Mouse (Mus musculus): ENCODE results near the gene Slc17a1.

Gene Slc17a1

DNA sequence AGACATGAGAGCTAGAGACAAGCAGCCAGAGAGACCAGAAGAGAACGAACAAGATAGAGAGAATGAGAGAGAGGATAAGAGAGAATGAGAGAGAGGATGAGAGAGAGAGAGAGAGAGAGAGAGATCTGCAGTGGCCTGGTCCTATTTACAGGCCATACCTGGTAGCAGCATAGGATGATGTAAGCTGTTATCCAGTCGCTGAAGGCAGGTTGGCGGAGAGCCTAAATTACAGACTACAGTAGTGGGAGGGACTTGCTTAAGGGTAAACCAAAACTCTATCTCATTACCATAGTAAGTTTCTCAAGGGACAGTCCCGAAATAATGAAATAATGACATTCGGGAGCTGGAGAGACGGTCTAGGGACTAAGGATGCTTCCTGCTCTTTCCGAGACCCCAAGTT is at the start of gene Slc17a1:
Gene Slc17a1, plus strand, starts transcription at position 346 of the 400 bp plus-strand sequence.
- DNase-seq: peak; percentile 29

DNA sequence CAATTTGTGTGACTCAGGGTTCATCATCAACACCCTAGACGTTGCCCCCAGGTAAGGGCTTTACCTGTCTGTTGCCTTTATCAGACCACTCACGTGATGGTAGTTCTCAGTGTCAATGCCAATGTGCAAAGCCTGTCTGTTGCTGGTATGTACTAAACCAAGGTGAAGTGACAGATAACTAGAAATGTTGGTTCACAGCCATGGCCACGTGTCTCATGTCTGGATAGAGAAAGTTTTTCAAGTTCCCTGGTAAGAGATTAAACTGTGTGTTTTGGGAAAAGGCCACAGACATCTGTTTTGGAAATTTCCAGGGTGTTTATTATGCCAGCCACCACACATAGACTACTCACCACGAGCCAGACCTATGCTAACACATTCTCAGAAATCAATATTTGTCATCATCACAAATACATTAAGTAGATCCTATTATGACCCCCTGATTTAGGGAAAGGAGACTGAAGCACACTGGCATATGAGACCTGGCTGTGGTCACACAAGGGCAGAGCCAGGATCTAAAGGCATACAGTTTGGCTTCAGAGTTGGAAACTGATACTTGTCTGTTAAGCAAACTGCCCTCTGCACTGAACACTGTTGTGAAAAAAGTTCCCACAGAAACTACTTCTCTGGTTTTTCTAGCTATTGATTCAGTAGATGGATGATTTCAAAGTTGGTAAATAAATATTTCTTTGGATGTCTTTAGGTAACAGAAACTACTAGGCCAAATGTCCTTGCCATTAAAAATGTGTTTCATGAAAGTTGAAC is 47.2 kb upstream of the Slc17a1 start:
- DNase-seq: no peak

DNA sequence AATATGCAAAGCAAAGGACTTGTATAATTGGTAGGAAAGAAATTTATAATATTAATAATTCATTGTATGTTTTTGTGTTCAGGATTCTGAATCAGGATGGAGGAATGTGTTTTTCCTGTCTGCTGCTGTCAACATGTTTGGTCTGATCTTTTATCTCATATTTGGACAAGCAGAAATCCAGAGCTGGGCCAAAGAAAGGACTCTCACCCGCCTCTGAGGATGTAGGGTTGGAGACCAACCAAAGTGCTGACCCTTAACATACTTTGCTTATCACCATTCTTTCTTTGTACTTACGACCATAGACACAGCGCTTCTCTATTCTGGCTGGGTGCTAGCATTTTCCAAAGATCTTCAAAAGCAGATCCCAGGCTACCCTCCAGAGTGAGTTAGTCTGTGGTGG is 45.3 kb upstream of the Slc17a1 start:
- no peak for DNase-seq

DNA sequence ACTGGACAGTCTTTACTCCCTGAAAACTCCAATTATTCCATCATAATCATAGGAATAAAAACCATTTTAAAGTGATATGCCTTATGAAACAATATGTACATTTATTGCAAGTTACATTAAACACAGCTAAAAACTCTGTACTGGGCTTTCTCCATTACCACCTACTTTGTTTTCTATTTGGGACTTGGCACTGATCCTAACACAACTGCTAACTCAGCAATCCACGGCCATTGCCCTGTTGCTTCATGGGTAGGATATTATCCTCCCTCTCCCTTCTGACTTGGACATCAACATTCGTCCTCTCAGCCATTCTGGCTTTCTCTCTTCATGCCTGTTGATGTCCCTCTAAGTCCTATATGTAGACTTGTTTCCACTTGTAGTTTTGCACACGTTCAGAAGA is 40.9 kb upstream of the Slc17a1 start:
- no peak for DNase-seq

DNA sequence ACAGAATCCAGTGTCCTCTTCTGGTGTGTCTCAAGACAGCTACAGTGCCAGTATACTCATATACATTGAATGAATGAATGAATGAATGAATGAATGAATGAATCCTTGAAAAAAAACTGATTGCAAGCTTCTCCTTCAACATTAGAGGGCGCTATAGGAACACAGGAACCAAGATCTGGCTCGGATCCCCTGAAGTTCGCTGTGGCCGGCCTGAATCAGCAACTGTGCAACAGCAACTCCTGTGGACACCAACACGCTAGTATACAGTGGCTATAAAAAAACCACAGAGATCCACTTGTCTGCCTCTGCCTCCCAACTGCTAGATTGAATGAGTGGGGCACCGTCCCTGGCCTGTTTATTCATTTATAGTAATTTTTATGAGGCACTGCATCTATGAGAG is 34.5 kb upstream of the Slc17a1 start:
- peak; percentile 63 for DNase-seq

DNA sequence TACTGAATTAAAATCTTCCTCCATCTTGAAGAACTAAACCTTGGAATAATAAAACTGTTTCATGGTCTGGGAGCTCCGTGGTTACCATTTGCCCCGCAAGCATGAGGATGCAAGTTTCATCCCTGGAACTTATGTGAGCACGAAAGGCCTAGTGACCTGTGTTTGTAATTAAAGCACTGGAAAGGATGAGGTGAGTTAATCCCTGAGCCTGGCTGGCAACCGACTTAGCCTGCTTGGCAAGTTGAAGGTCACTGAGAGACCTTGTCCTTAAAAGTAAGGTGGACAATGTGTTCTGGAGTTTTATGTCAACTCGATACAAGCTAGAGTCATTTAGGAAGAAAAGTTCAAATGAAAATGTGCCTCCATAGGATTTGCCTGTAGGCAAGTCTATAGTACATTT is 32.7 kb upstream of the Slc17a1 start:
- no peak for DNase-seq

DNA sequence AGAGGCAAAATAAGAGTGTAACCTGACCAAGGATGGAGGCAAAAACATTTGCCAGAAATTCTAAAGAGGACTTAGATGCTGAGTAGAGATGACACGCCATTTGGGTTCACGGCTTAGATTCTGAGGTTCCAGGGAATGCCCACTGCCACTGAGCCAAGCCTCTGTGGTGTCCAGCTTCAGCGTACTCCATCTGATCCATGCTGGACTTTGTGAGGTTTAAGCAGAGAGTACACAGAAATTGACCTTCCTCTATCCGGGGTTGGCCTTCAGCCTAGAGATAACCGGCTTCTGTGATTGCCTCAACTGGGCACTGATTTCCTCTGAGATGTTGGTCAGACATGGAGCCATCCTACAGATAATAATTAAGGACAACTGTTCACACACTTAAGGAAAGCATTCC is 30.9 kb upstream of the Slc17a1 start:
- no peak for DNase-seq

DNA sequence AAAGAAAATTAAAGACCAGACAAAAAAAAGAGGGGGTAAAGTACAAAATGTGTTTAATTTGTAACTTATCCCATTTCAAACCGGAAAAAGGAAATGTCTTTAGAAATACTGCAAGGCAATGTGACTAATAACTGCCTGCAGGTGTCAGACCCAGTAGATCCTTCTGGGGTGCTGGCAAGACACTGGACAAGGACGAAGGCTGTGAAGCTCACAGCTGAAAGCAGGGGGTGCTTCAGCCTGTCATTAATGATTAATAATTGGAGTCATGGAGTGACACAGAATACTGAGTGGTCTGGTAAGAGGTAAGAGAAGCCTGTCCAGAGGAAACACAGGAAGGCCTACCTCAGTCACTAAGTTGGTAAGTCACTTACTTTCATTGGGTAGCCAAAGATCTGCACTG is 28.2 kb upstream of the Slc17a1 start, which contains the start of gene Slc17a3:
Gene Slc17a3, plus strand, starts transcription at position 127 of the 400 bp plus-strand sequence.
- peak; percentile 57 for DNase-seq

DNA sequence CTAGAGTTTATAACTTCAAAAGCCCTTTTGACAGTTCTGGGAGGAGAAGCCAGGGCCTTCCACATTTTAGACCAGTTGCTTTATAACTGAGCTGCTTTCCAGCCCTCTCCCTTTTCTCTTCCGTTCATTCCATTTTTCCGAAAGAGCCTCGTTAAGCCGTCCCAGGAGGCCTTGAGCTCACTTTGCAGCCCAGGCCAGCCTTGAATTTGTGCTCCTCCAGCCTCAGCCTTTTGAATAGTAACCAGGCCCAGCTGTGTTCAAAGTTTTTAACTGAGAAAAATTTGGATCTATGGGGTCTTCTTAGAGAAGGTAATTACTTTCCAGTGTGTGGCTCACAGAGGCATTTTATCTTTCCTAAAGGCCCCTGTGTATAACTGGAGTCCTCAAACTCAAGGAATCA is 21.7 kb upstream of the Slc17a1 start:
- DNase-seq: no peak

DNA sequence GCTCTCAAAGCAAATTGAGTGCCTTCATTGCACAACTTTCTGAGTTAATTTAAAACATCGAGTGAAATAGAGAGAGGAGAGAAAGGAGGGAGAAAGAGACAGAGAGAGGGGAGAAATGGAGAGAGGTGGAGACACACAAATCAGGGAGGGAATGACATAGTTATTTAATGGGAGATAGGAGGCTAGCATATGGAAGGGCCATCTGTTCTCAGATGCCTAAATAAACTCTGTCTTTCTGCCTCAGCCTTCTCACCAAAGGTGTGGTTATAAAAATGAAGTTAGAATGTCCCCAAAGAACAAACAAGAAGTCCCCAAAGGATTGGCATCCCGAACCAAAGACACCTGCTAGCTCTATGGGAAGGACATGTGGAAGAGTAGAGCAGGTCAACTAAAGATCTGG is 18.3 kb upstream of the Slc17a1 start:
- DNase-seq: no peak

DNA sequence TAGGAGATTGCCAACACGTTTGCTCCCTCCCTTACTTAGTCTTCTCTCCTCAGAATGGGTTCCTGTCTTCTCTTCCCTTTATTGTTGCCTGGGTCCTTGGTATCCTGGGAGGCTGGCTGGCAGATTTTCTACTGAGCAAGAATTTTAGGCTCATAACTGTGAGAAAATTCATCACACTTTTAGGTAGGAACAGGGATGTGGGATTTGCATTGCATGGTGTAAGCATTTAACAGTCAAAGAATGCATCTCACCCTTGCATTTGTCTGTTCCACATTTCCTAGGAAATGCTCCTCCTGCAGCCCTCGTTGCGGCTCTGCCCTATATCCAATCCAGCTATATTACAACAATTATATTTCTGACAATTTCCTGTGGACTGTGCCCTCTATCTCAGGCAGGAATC is 11.1 kb upstream of the Slc17a1 start:
- DNase-seq: no peak

DNA sequence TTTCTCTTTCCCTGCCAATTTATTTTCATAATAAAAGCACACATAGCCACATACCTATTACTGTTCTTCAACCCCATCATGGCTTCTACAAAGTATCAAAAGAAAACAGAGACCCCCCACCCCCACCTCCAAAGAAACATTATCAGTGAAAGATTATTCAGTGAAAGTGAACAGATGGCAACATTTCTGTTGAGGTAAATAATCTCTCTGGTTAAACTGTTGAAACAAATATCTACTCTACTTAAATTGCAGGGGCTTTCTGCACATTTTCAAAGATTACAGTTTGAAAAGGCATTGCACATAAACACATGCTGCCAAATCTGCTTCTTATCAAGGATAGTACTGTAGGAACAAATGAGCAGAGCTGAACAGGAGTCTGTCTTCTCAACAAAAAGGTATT is 5.7 kb upstream of the Slc17a1 start:
- DNase-seq: no peak

DNA sequence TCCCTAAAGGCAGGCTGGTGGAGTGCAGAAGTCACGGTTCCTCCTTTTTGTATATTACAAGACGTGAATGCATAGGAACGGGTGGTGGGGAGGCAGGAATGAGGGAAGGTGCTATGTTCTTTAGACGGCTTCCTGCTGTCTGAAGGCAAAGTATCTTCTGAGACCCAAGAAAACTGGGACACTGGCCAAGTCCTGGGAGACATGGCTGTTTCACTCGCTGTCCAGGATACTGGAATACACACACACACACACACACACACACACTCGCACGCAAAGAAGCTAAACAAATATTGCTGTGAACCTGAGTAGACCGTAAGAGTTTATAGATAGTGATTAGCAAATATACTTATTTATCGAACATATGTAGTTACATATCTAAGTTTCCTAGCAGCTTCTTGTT is 2.8 kb upstream of the Slc17a1 start:
- peak; percentile 47 for DNase-seq

DNA sequence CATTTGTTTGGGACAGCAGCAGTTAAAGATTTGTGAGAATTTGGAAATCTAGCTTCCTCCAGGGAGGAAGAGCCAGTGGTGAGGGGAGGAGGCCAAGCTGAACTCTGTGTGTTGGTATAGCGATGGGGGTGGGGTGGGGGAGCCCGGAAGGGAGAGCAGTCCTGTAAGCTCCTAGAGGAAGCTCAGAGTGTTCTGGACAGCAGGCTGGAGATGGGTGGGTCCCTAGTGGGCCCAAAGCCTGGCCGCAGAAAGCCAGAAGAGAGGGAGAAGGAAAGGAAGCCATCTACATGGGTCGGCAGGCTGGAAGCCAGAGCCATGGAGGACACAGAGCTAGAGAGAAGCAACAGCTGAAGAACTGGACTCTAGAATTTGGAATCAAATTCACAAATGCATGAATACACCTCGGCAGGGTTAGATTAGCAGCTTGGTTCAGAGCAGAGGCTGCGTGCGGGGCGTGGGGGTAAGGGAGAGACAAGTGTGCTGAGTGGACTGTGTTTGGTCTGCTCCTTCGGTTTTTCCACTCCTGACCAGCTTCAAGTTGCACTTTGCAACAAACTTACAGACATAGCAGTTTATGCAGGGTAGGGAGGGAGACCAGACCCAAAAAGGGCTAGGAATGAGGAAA is 1.4 kb upstream of the Slc17a1 start:
- DNase-seq: peak; percentile 24

DNA sequence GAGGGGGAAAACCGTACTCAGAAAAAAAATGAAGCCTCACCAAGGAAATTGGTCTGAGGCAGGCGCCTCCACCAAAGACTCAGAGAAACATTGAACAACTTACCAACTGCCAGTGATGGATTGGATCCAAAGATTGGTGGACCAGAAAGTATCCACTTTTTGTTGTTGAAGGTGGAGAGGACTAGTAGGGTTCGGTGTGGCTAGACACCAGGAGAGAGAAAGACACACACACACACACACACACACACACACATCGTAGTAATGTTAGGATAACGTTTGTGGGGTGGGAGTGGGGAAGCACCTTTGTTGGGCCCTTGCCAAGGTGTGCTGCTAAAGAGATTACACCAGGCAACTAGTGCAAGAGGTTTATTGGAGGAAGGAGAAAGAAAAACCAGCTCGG is 550 bp upstream of the Slc17a1 start:
- DNase-seq: peak; percentile 44

DNA sequence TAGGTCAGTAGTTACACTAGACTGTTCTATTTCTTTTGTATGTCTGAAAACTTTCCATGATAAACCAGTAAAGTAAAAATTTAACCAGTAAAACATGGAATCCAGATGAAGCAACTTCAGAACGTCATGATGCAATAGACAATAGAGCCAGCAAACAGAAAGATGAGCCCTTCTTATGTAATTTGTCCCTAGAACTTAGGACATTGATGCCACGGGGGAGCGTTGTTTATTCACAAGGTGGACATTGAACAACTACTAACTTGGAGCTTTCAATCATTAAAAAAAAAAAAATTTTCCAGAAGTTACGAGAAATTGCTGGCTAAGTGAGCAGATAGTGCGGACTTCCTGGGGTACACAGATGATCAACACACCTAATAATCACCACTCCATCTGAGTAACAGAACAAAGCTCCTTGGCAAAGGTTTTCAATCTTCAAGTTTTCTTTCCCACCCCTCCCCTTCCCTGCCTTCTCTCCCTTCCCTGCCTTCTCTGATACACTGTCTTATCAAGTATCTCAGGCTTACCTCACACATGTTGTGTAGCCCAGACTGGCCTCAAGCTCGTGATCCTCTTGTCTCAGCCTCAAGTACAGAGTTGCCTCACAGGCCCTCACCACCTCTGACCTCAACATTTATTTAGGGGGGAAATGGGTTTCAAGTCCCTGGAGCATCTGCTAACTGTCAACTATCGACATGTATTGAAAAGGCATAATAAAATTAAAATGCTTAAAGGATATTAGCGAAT is 1.4 kb downstream of the Slc17a1 start:
- DNase-seq: peak; percentile 49

DNA sequence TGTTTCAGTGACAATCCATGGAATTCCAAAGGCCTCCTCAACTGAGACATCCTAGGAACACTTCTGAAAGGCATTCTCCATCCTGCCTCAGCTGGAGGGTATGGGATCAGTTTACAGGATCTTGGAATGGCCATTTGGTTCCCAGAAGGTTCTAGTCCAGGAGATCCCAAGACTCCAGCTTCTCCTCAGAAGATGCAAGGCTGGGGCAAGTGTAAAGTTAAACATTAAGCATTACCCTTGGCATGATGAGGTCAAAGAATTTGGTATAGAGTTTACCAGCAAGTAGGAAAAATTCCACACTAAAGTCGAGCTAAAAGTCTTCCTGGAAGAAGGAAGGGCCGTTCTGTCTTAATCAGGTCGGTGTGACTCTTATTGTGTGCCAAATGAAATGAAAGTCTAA is 2.4 kb downstream of the Slc17a1 start:
- peak; percentile 53 for DNase-seq

DNA sequence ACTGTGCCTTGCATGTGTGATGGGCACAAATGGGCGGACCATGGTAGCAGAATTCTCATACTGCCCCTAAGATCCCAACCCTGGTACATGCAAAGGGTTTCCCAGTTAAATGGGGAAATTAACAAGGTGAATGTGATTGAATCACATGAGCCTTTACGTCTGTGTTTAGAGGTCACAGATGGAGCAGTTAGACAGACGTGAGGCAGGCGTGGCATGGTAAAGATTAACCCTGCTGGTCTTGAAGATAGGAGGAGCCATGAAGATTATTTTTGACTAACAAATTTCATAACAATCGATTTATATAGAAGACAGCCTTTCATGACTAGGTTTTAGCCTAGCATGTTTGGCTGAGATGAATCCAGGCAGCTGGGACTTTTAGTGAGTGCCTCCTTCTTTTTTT is 5.6 kb downstream of the Slc17a1 start:
- no peak for DNase-seq

DNA sequence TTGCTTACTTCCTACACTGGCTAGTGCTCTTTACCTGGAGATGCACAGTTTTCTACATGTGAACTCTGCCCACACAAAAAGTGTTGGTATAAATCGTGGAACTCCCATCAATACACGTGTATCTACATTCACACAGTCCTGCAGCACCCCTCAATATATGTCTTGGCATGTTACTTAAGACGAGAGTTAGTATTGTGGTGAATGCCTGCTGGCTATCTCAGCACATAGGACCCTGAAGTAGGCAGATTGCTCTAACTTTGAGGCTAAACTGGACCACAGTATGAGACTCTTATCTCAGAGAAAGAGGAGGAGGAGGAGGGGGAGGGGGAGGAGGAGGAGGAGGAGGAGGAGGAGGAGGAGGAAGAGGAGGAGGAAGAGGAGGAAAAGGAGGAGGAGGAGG is 11.6 kb downstream of the Slc17a1 start:
- DNase-seq: no peak

DNA sequence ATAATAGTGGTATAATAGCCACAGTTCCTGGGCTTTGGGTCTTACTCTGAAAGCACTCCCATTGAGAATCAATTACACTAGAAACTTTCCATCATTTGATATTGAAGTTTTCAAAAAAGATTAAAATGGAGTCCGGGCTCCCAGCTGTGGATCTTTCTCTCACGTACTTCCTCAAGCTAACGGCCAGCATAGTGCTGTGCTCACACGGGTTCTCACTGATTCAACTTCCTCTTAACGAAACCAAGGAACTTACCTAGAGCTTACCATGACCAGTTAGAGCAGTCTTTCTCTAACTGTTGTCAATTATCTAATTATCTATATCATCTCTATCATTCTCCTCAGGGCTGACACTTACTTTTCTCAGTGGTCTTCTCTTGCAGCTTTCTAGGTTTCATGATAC is 12.1 kb downstream of the Slc17a1 start:
- DNase-seq: no peak

DNA sequence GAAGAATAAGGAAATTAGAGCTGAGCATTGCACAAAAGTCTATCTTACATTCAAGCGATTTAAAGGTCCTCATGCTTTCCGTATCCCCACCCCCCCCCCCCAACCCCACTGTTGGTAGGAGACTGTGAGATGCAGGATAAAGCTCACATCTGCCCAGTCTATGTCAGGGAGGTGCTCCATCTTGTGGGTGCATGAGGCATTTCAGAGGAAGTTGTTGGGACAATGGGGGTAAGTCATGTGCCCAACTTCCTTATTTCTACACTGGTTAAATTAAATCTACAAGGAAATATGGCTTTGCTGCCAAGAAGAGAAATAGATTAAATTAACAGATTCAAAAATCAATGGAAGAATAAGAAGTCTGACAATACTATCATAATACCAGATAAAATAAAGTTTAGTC is 18.0 kb downstream of the Slc17a1 start:
- no peak for DNase-seq

DNA sequence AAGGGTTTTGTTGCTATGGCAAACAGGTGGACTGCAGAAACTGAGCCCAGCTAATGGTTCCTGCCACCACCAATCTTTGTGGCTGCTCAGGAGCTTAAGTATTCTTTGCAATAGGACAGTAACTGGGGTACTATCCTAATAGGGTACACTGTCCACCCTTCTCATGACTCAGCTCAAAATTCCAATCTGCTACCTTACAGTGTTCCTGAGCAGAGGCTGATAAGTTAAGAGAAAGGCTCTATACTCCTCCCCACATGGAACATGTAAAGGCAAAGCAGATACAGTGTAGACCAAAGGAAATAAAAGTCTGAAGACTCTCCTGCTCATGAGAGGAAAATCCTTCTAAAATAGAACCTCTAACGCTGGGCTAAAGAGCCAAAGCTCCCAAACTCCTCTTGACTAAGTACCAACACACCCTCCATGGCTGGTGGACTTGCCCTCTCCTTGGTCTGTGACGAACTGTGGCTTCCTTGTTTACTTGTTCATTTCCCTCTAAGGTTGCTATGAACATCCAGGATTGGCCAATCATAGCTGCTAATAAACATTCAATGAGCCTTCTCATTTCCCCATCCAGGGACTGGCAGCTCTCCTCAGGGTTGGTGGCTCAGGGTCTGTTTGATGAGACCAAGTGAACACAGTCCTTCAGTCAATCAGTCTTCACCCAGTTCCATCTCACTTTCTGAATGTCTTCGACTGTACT is 19.6 kb downstream of the Slc17a1 start:
- DNase-seq: no peak

DNA sequence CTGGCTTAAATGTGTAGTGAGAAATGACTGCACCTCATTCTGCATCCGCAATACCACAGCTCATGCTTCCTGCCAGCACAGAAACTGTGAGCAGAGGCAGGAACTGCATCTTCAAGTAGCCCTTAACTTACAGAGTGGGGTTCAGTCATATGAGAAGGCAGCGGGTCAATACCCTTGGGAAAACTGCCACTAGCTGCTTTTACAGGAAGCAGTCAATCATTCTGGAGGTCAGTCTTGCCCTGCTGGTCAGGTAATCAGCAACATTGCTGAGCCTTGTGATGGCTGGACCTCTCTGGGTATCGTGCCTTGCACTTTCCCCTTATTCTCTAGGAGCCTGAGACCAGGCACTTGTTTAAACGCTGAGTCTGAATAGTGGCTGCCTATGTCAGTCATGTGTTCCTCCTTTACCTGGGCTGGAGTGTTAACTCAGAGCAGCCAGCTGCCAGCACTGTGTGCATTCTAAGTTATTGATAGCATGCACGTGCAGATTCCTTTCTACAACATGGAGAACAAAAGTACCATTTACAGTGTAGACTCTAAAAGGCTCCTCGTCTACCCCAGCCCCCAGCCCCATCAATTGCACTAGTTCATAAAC is 21.6 kb downstream of the Slc17a1 start:
- peak; percentile 46 for DNase-seq
